ENCODE assay signal across 9 mouse cellular contexts in the genomic region with DNA sequence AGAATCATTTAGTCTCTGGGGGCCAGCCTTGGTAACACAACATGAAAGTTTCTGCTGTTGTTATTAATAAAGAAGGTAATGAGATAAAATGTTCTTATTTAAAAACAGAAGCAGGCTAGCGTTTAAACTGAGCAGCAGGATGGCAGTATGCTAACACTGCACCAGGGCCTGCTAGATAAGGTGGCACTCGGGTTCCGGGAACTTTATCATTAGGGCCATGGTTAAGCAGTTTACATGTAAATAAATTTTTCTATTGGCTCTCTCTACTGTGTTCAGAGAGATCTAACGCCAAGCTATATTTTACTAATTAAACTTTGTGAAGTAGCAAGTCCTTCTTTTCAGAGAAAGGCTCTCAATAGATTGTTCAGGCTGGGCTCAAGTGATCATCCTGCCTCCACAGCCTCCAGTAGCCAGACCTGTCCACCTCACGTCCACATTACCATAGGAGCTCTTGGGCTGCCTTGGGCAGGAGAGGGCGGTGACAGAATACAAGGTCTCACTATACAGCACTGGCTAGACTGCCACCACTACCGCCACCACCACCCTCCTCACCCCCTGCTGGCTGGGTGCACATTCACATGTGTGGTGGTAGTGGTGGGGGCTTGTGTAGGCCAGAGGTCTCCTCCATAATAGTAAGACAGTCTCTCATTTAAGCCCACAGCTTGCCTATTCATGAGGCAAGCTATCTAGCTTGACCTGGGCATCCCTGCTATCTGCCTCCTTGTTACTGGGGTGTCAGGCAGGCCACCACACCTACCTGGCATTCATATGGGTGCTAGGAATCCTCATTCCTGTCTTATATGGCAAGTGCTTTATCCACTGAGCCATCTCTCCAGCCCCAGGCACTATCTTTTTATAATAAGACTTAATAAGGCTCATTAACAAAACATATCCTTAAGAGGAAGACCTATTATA. TPM values are rescaled to one million over a fixed set of nuclear protein-coding genes. Genes with fewer than 3 reads are reported as not detected.
A peak's percentile ranks its signal among the peaks of the same experiment; 100 is the strongest.
DNase-seq lines count a peak whose midpoint lies in the region; ATAC-seq and TF ChIP-seq lines count a peak whose summit lies in the region.
"Had no signal": no experiment of that assay in that cellular context is flagged by ENCODE, and none has a peak within 500 bp of the region (broad histone marks: within the 10 kb centered on the region; RNA-seq: fewer than 3 reads in every experiment).

No protein-coding gene starts in this region.

- no peak overlapping the region for H3K4me2 ChIP-seq in forebrain, embryonic 13.5 days
- no peak overlapping the region for H3K4me2 ChIP-seq in forebrain, embryonic 11.5 days (ENCODE audit: low read depth, low read length, severe bottlenecking)
- H3K4me2 ChIP-seq in neural tube, embryonic 13.5 days, result no peak overlapping the region
- H3K4me2 ChIP-seq in liver, embryonic 16.5 days (ENCODE audit: low read depth, low read length), result peak overlapping the region; percentile 72
- no peak overlapping the region for H3K4me2 ChIP-seq in stomach, postnatal 0 days (replicated peaks; ENCODE audit: low read depth)

- DNase-seq in forebrain, embryonic 11.5 days (ENCODE audit: low spot score), result no peak
- DNase-seq in neural tube, embryonic 10.5 days (ENCODE audit: extremely low spot score, low spot score), result no peak
- DNase-seq in stomach, postnatal 0 days (ENCODE audit: low spot score), result peak; percentile 55
- DNase-seq in cerebellum, postnatal 4 days (ENCODE audit: low spot score in 2 of 2), result no peak
- no peak for DNase-seq in right cerebral cortex, postnatal 10 days (ENCODE audit: low spot score in 2 of 2)
- DNase-seq: cerebellum, adult 9-11 months had no signal

- H3K36me3 ChIP-seq in forebrain, embryonic 13.5 days (ENCODE audit: poor library complexity, severe bottlenecking), result no peaks in the 10 kb centered on the region
- no peaks in the 10 kb centered on the region for H3K36me3 ChIP-seq in forebrain, embryonic 11.5 days (ENCODE audit: control insufficient read depth, insufficient read depth, low read length)
- H3K36me3 ChIP-seq in neural tube, embryonic 13.5 days, result no peaks in the 10 kb centered on the region
- peaks cover 6% of the 10 kb centered on the region for H3K36me3 ChIP-seq in liver, embryonic 16.5 days (ENCODE audit: control insufficient read depth, insufficient read depth)
- H3K36me3 ChIP-seq in stomach, postnatal 0 days (ENCODE audit: control insufficient read depth, insufficient read depth, low read length), result no peaks in the 10 kb centered on the region

- ATAC-seq in forebrain, embryonic 13.5 days, result peak; percentile 36; the same call in 1 of the 2 replicates
- no peak for ATAC-seq in forebrain, embryonic 11.5 days (replicated peaks; ENCODE audit: low FRiP score)
- ATAC-seq in neural tube, embryonic 13.5 days (ENCODE audit: low read depth), result 0 out of 2 replicates have a peak, but pooled peaks have one; percentile 50
- ATAC-seq in liver, embryonic 16.5 days (ENCODE audit: low read depth), result peak; percentile 81
- ATAC-seq in stomach, postnatal 0 days (ENCODE audit: low FRiP score, low TSS enrichment), result peak; percentile 36; the same call in 1 of the 2 replicates

- no peak overlapping the region for H3K9ac ChIP-seq in forebrain, embryonic 13.5 days
- no peak overlapping the region for H3K9ac ChIP-seq in forebrain, embryonic 11.5 days (ENCODE audit: low read length)
- H3K9ac ChIP-seq in neural tube, embryonic 13.5 days, result no peak overlapping the region
- peak overlapping the region; percentile 72 for H3K9ac ChIP-seq in liver, embryonic 16.5 days (ENCODE audit: low read depth, low read length)
- H3K9ac ChIP-seq in stomach, postnatal 0 days (ENCODE audit: low read length), result no peak overlapping the region

- no peak overlapping the region for H3K4me3 ChIP-seq in forebrain, embryonic 13.5 days
- no peak overlapping the region for H3K4me3 ChIP-seq in forebrain, embryonic 11.5 days (ENCODE audit: low read depth, low read length)
- no peak overlapping the region for H3K4me3 ChIP-seq in neural tube, embryonic 13.5 days
- H3K4me3 ChIP-seq in liver, embryonic 16.5 days (ENCODE audit: low read depth, low read length), result peak overlapping the region; percentile 60
- H3K4me3 ChIP-seq in stomach, postnatal 0 days (ENCODE audit: low read depth, low read length), result no peak overlapping the region

- no peaks in the 10 kb centered on the region for H3K27me3 ChIP-seq in forebrain, embryonic 13.5 days
- no peaks in the 10 kb centered on the region for H3K27me3 ChIP-seq in forebrain, embryonic 11.5 days (ENCODE audit: control insufficient read depth, insufficient read depth, low read length)
- H3K27me3 ChIP-seq in neural tube, embryonic 13.5 days, result no peaks in the 10 kb centered on the region
- H3K27me3 ChIP-seq in liver, embryonic 16.5 days (ENCODE audit: control insufficient read depth, insufficient read depth, low read depth, low read length), result no peaks in the 10 kb centered on the region
- H3K27me3 ChIP-seq in stomach, postnatal 0 days (ENCODE audit: control insufficient read depth, insufficient read depth, low read length), result no peaks in the 10 kb centered on the region

- WGBS in forebrain, embryonic 13.5 days, result 79% methylated on average over 7 of the region's 7 CpGs
- 76% methylated on average over 7 of the region's 7 CpGs for WGBS in forebrain, embryonic 11.5 days
- 80% methylated on average over 7 of the region's 7 CpGs for WGBS in neural tube, embryonic 13.5 days
- WGBS in liver, embryonic 16.5 days (ENCODE audit: insufficient replicate concordance), result 16% methylated on average over 7 of the region's 7 CpGs
- WGBS in stomach, postnatal 0 days, result 69% methylated on average over 7 of the region's 7 CpGs

- H3K27ac ChIP-seq in forebrain, embryonic 13.5 days, result no peak overlapping the region
- no peak overlapping the region for H3K27ac ChIP-seq in forebrain, embryonic 11.5 days (ENCODE audit: low read depth, low read length)
- 0 out of 2 replicates have a peak overlapping the region, but pooled peaks have one; percentile 3 for H3K27ac ChIP-seq in neural tube, embryonic 13.5 days (replicated peaks)
- H3K27ac ChIP-seq in liver, embryonic 16.5 days (ENCODE audit: low read length), result peak overlapping the region; percentile 100
- peak overlapping the region; percentile 69 for H3K27ac ChIP-seq in stomach, postnatal 0 days (replicated peaks)

- peaks cover 20% of the 10 kb centered on the region for H3K4me1 ChIP-seq in forebrain, embryonic 13.5 days
- 0 out of 2 replicates have a peak, but pooled peaks cover 2% of the 10 kb centered on the region for H3K4me1 ChIP-seq in forebrain, embryonic 11.5 days (replicated peaks; ENCODE audit: control insufficient read depth, insufficient read depth, low read length)
- peaks cover 44% of the 10 kb centered on the region for H3K4me1 ChIP-seq in neural tube, embryonic 13.5 days (replicated peaks)
- peaks cover 71% of the 10 kb centered on the region for H3K4me1 ChIP-seq in liver, embryonic 16.5 days (ENCODE audit: control insufficient read depth, low read depth, low read length)
- H3K4me1 ChIP-seq in stomach, postnatal 0 days (replicated peaks; ENCODE audit: control insufficient read depth, insufficient read depth), result no peaks in the 10 kb centered on the region; the same call in 1 of the 2 replicates

- peak; percentile 27; the same call in 1 of the 2 replicates for TF ChIP-seq CTCF in stomach, postnatal 0 days (IDR thresholded peaks at IDR 0.05; ENCODE audit: low read depth)

- H3K9me3 ChIP-seq in forebrain, embryonic 13.5 days (replicated peaks), result no peaks in the 10 kb centered on the region
- no peaks in the 10 kb centered on the region for H3K9me3 ChIP-seq in forebrain, embryonic 11.5 days (ENCODE audit: control insufficient read depth, low read length)
- H3K9me3 ChIP-seq in neural tube, embryonic 13.5 days, result no peaks in the 10 kb centered on the region
- H3K9me3 ChIP-seq in liver, embryonic 16.5 days (replicated peaks; ENCODE audit: control insufficient read depth, low read length), result no peaks in the 10 kb centered on the region
- H3K9me3 ChIP-seq in stomach, postnatal 0 days (ENCODE audit: control insufficient read depth, low read length), result no peaks in the 10 kb centered on the region

- TF ChIP-seq EP300 in stomach, postnatal 0 days (optimal IDR thresholded peaks at IDR 0.05), result no peak

RNA-seq across cellular contexts. Expression of a gene that starts 20.9 kb away (rescaled TPM):
- polyA plus RNA-seq in forebrain, embryonic 13.5 days (2015; fragmentation: Nextera tagmentation; extraction: Ambion mirVana), result 110 TPM in 2 replicates
- 67.2 and 75.4 TPM in 2 replicates for polyA plus RNA-seq in forebrain, embryonic 11.5 days (2014; fragmentation: Nextera tagmentation; extraction: Ambion mirVana)
- 140 and 147 TPM in 2 replicates for polyA plus RNA-seq in neural tube, embryonic 13.5 days (2015; fragmentation: Nextera tagmentation; extraction: Ambion mirVana)
- polyA plus RNA-seq in liver, embryonic 16.5 days (2015; fragmentation: Nextera tagmentation; extraction: Ambion mirVana), result 240 and 242 TPM in 2 replicates
- polyA plus RNA-seq in stomach, postnatal 0 days (2015; fragmentation: Nextera tagmentation; extraction: Ambion mirVana), result 123 and 124 TPM in 2 replicates

RNA-seq across cellular contexts. Expression of a gene that starts 21.0 kb away (rescaled TPM):
- 0.59 and 0.65 TPM in 2 replicates for polyA plus RNA-seq in forebrain, embryonic 13.5 days (2015; fragmentation: Nextera tagmentation; extraction: Ambion mirVana)
- polyA plus RNA-seq in forebrain, embryonic 11.5 days (2014; fragmentation: Nextera tagmentation; extraction: Ambion mirVana), result 0.27 and 0.68 TPM in 2 replicates
- polyA plus RNA-seq in neural tube, embryonic 13.5 days (2015; fragmentation: Nextera tagmentation; extraction: Ambion mirVana), result 0.73 and 0.90 TPM in 2 replicates
- polyA plus RNA-seq in liver, embryonic 16.5 days (2015; fragmentation: Nextera tagmentation; extraction: Ambion mirVana), result 0.15 and 0.18 TPM in 2 replicates
- 0.12 and 0.29 TPM in 2 replicates for polyA plus RNA-seq in stomach, postnatal 0 days (2015; fragmentation: Nextera tagmentation; extraction: Ambion mirVana)

Comparison
In these comparisons a context has a peak if more than half of its experiments do, and no peak if none do; other contexts are left out.
1. H3K27ac ChIP-seq: peak in neural tube, embryonic 13.5 days (single experiment), liver, embryonic 16.5 days (single experiment) and stomach, postnatal 0 days (single experiment); none in forebrain, embryonic 13.5 days (single experiment) and forebrain, embryonic 11.5 days (single experiment).